Mouse (Mus musculus): ENCODE results near the gene Ass1.

GRCm38 (mm10) chr2:31439576-31439975, 30.4 kb upstream of the Ass1 start:
- TF ChIP-seq CTCF (IDR thresholded peaks at IDR 0.05; ENCODE audit: borderline replicate concordance, insufficient read depth, low read length) (no peak), POLR2A (IDR thresholded peaks at IDR 0.05; ENCODE audit: low read depth, low read length) (no peak)
